Comparison of ENCODE assay signal across 11 mouse cellular contexts in the genomic region with DNA sequence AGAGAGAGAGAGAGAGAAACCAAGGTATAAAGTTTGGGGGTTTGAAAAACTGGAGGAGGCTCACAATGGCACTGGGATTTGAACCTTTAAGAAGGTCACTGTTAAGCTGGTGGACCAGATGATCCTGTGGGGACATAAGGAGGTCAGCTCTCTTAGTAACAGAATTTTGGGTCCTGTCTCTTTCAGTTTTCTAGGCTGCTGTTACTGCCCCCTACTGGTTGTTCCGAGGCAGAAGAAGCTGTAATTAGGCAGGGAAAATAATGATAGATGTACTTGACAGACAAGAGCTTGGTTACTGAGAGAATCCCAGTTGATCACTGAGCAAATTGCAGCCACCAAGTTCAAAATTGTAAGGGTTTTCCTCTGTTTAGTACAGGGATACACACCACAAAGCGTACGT. TPM values are rescaled to one million over a fixed set of nuclear protein-coding genes. Genes with fewer than 3 reads are reported as not detected.
DNase-seq lines count a peak whose midpoint lies in the region; ATAC-seq and TF ChIP-seq lines count a peak whose summit lies in the region.
"Had no signal": no experiment of that assay in that cellular context is flagged by ENCODE, and none has a peak within 500 bp of the region (broad histone marks: within the 10 kb centered on the region; RNA-seq: fewer than 3 reads in every experiment).

No protein-coding gene starts in this region.

- no peak overlapping the region for H3K9ac ChIP-seq in liver, embryonic 14.5 days (replicated peaks)
- H3K9ac ChIP-seq: heart, embryonic 13.5 days had no signal

- DNase-seq in heart, adult 8-10 months (ENCODE audit: low spot score) = peak; percentile 4
- DNase-seq in heart, embryonic 10.5 days (ENCODE audit: low spot score) = no peak
- DNase-seq in liver, embryonic 14.5 days (ENCODE audit: low read depth in 3 of 3, low spot score in 3 of 3) = no peak
- DNase-seq in liver = no peak
- peak; percentile 30 for DNase-seq in Muller cell, postnatal 12 days (ENCODE audit: inconsistent ontology term)
- peak; percentile 17 for DNase-seq in induced T-regulatory cell, adult 2 months (ENCODE audit: low read depth)
- DNase-seq in right cerebral cortex, postnatal 14 days = no peak
- DNase-seq: cerebellum, adult 9-11 months had no signal

- ATAC-seq in liver, embryonic 14.5 days (ENCODE audit: insufficient read depth) = no peak
- ATAC-seq: activated CD4-positive, CD25-positive, alpha-beta regulatory T cell, adult 4 months; forebrain, embryonic 14.5 days had no signal

- no peaks in the 10 kb centered on the region for H3K36me3 ChIP-seq in heart, embryonic 10.5 days
- no peaks in the 10 kb centered on the region for H3K36me3 ChIP-seq in liver, embryonic 14.5 days (replicated peaks; ENCODE audit: control insufficient read depth, insufficient read depth, low read depth)
- H3K36me3 ChIP-seq: heart, embryonic 13.5 days had no signal

- no peaks in the 10 kb centered on the region for H3K27me3 ChIP-seq in heart, embryonic 10.5 days (ENCODE audit: insufficient read depth, poor library complexity, severe bottlenecking)
- no peaks in the 10 kb centered on the region for H3K27me3 ChIP-seq in liver, embryonic 14.5 days (ENCODE audit: control insufficient read depth, insufficient read depth, low read length)

- no peak overlapping the region for H3K4me3 ChIP-seq in heart, embryonic 10.5 days
- H3K4me3 ChIP-seq in liver, embryonic 14.5 days (ENCODE audit: insufficient read depth in 1 of 2, low read depth in 2 of 2, low read length in 2 of 2) = no peak overlapping the region
- H3K4me3 ChIP-seq: heart, embryonic 13.5 days had no signal

- no peak for TF ChIP-seq EP300 in liver, embryonic 14.5 days (IDR thresholded peaks at IDR 0.05; ENCODE audit: low read depth)

- no peak overlapping the region for H3K27ac ChIP-seq in heart, embryonic 10.5 days
- no peak overlapping the region for H3K27ac ChIP-seq in liver, embryonic 14.5 days
- H3K27ac ChIP-seq: heart, embryonic 13.5 days had no signal

- TF ChIP-seq CTCF in liver, embryonic 14.5 days (IDR thresholded peaks at IDR 0.05; ENCODE audit: low read depth) = peak; percentile 53

- 63% methylated on average over 3 of the region's 3 CpGs for WGBS in heart, embryonic 10.5 days
- 50% methylated on average over 3 of the region's 3 CpGs for WGBS in liver, embryonic 14.5 days (ENCODE audit: insufficient replicate concordance)

- no peak overlapping the region for H3K4me2 ChIP-seq in liver, embryonic 14.5 days (ENCODE audit: low read depth)
- H3K4me2 ChIP-seq: heart, embryonic 13.5 days had no signal

- H3K9me3 ChIP-seq in heart, embryonic 10.5 days = no peaks in the 10 kb centered on the region
- no peaks in the 10 kb centered on the region for H3K9me3 ChIP-seq in liver, embryonic 14.5 days (ENCODE audit: control insufficient read depth, low read length)

- H3K4me1 ChIP-seq in heart, embryonic 10.5 days = no peaks in the 10 kb centered on the region
- H3K4me1 ChIP-seq in liver, embryonic 14.5 days (replicated peaks; ENCODE audit: control insufficient read depth in 2 of 2, insufficient read depth in 2 of 2, low read length in 1 of 2) = no peaks in the 10 kb centered on the region
- H3K4me1 ChIP-seq: heart, embryonic 13.5 days had no signal

RNA-seq across cellular contexts. Expression of gene Foxi2, which starts 21.1 kb away (rescaled TPM):
- total RNA-seq in heart, adult 8-10 months (2022) = not detected
- 0.83 and 2.0 TPM in 2 replicates for polyA plus RNA-seq in heart, embryonic 10.5 days (2016; fragmentation: Nextera tagmentation; extraction: Ambion mirVana)
- not detected in 2 replicates for polyA plus RNA-seq in liver, embryonic 14.5 days (2012; rRNA removed)
- not detected in 2 replicates for polyA plus RNA-seq in liver, embryonic 14.5 days (2014; fragmentation: Nextera tagmentation; extraction: Ambion mirVana)
- polyA plus RNA-seq: activated CD4-positive, CD25-positive, alpha-beta regulatory T cell, adult 4 months; forebrain, embryonic 14.5 days; heart, embryonic 13.5 days had no signal

Comparison
In these comparisons a context has a peak if more than half of its experiments do, and no peak if none do; other contexts are left out.
1. DNase-seq: peak in heart, adult 8-10 months (single experiment), Muller cell, postnatal 12 days (single experiment) and induced T-regulatory cell, adult 2 months (single experiment); none in heart, embryonic 10.5 days (single experiment), liver, embryonic 14.5 days (0 of 3), liver (single experiment) and right cerebral cortex, postnatal 14 days (single experiment).